Mouse (Mus musculus): ENCODE data around the gene Armh3. TPM values are rescaled to one million over a fixed set of nuclear protein-coding genes. Genes with fewer than 3 reads are reported as not detected.

The Armh3 gene
- polyA plus RNA-seq, 1 experiment from 2014 or later: 20.1 TPM

DNA sequence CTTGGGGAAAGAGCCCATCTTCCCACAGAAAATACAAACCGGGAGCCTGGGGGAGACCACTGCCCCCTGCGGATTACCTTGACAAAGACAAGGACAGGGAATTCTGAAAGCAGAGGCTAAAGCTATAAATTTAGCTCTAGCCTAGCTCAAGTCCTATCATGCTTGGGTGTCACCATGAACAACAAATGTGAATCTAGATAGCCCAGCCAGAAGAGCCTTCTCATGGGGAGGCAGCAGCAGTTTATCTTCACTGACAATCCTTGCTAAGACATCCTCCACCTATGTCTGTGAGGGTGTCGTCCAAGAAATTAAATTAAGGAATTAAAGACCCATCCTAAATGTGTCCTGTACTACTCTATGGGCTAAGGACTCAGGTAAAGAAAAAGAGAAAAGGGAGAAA lies 60.2 kb downstream of the Armh3 start:
- H3K27ac ChIP-seq: no peak overlapping the region
- no peak for DNase-seq (ENCODE audit: low spot score)
- no peaks in the 10 kb centered on the region for H3K9me3 ChIP-seq (replicated peaks)
- H3K4me1 ChIP-seq: no peaks in the 10 kb centered on the region
- no peaks in the 10 kb centered on the region for H3K27me3 ChIP-seq (ENCODE audit: low read depth, poor library complexity, severe bottlenecking)
- H3K36me3 ChIP-seq: peaks cover 35% of the 10 kb centered on the region
- no peak overlapping the region for H3K4me3 ChIP-seq
- 33% methylated on average over 3 of the region's 3 CpGs for WGBS

DNA sequence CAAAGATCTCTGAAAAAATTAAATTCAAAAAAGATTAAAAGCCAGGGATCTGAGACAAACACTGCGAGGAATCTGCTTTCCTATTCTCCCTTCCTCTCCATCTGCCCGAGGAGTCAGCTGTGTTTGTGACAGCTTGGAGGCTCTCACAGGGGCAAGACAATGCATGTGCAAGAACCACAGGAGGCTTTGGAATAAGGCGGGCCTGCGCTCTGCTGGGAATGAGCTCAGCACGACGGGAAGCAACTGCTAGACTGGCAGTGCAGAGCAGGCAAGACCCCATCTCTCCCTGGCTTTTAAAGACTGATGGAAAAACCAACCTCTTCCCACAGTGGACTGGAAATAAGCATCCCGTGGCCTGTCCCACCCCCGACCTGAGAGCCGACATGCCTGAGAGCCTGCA lies 60.8 kb downstream of the Armh3 start:
- no peak overlapping the region for H3K27ac ChIP-seq
- no peaks in the 10 kb centered on the region for H3K9me3 ChIP-seq (replicated peaks)
- no peaks in the 10 kb centered on the region for H3K27me3 ChIP-seq (ENCODE audit: low read depth, poor library complexity, severe bottlenecking)
- peaks cover 39% of the 10 kb centered on the region for H3K36me3 ChIP-seq
- H3K4me3 ChIP-seq: no peak overlapping the region
- H3K4me1 ChIP-seq: no peaks in the 10 kb centered on the region
- 41% methylated on average over 9 of the region's 9 CpGs for WGBS
- no peak for DNase-seq (ENCODE audit: low spot score)

DNA sequence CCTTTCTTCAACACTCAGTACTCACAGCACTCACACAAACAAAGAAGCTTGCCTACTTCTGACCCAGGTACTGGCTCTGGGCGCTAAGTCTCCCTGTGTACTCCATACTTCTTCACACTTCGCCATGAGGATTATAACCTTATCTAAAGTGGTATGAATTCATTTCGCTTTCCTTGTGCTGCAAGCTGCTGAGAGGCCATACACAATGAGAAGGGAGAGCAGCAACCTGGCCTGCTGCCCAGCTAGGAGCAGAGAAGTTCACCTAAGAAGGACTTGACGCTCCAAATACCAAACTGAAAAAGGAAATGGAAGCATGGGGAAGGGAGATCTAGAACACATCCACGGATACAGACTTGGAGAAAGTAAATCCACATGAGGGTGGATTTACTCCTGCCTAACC lies 71.1 kb downstream of the Armh3 start:
- 93% methylated on average over 5 of the region's 5 CpGs for WGBS
- DNase-seq (ENCODE audit: low spot score): no peak
- no peak overlapping the region for H3K4me3 ChIP-seq
- H3K9me3 ChIP-seq (replicated peaks): no peaks in the 10 kb centered on the region
- no peaks in the 10 kb centered on the region for H3K4me1 ChIP-seq
- peaks cover 49% of the 10 kb centered on the region for H3K36me3 ChIP-seq
- H3K27me3 ChIP-seq (ENCODE audit: low read depth, poor library complexity, severe bottlenecking): no peaks in the 10 kb centered on the region
- no peak overlapping the region for H3K27ac ChIP-seq

DNA sequence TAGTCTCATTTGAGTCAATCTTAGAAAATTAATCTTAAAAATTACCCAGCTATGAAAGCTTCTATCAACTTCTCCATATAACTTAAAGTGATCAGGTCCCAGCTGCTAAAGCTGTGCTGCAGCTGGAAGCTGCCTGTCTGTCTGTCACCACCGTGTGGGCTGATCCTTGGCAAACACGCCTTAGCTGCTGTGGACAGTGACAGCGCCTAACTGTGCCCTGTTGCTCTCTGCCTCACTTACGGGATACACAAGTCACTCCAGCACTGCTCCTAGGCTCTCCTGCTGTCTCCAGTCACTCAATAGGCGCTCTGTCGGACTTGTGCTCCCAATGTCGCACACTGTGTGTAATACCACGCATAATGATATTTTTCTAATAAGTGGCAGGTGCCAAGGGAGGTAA lies 71.9 kb downstream of the Armh3 start:
- no peaks in the 10 kb centered on the region for H3K27me3 ChIP-seq (ENCODE audit: low read depth, poor library complexity, severe bottlenecking)
- WGBS: 90% methylated on average over 8 of the region's 8 CpGs
- H3K36me3 ChIP-seq: peaks cover 47% of the 10 kb centered on the region

DNA sequence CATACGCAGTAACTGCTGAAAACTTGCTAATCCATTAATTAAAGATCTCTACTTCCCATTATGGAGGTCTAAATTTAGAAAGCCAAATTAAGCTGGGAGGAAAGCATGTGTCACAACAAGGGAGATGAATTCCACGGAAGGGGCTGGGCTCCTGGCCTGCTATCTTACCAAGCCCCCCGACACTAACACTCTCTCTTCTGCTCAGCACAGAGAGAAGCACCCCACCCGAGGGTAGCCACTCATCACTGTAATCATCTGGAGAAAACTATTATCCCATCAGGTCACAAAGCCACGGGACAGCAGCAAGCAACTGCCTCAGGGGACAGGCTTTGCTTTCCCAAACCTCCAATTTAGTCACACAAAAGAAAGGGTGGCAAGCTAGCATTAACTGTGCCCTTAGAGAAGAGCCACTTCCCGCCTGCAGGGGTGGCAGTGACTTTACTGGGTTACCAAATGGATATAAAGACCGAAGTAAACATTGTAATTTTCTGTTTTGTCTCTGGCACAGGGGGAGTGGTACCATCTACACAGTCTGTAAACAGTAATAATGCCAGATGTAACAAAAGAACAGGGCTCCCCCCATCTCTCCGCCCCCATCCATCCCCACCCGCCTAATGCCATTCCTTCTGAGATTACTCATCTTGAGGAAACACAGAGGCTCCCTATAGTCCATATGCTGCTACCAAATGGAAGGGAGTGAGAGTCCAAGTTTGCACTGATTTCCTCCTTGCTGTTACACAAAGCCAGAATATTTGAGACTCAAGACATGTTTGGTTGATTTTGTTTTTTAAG lies 77.8 kb downstream of the Armh3 start:
- no peak for DNase-seq (ENCODE audit: low spot score)
- Histone ChIP-seq H3K27me3 (ENCODE audit: low read depth, poor library complexity, severe bottlenecking) (no peaks in the 10 kb centered on the region), H3K4me1 (no peaks in the 10 kb centered on the region), H3K27ac (no peak overlapping the region), H3K36me3 (peaks cover 50% of the 10 kb centered on the region), H3K9me3 (replicated peaks) (no peaks in the 10 kb centered on the region), H3K4me3 (no peak overlapping the region)
- 65% methylated on average over 9 of the region's 9 CpGs for WGBS

More for the DNA sequence above, 71.9 kb downstream of the Armh3 start:
- DNase-seq (ENCODE audit: low spot score): no peak
- Histone ChIP-seq H3K4me3 (no peak overlapping the region), H3K27ac (no peak overlapping the region), H3K4me1 (no peaks in the 10 kb centered on the region), H3K9me3 (replicated peaks) (no peaks in the 10 kb centered on the region)

DNA sequence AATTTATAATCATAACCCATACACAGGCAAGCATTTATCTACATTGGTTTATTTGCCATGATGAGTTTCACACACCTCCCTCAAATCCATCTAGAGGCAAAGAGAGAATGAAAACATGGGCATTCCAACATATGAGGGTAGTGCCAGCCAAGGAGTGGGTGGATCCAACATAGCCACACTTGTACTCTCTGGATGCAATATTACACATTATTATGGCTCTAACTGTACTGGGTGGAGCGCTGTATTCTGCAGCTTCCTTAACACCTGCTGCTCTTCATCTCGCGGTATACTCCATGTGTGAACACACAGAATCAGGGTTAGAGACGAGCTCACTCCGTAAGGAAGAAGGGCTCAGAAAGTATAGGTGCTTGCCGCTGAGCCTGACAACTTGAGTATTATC lies 79.9 kb downstream of the Armh3 start:
- no peak for DNase-seq (ENCODE audit: low spot score)
- H3K27ac ChIP-seq: no peak overlapping the region
- WGBS: 96% methylated on average over 6 of the region's 6 CpGs
- no peaks in the 10 kb centered on the region for H3K27me3 ChIP-seq (ENCODE audit: low read depth, poor library complexity, severe bottlenecking)
- no peaks in the 10 kb centered on the region for H3K4me1 ChIP-seq
- H3K4me3 ChIP-seq: no peak overlapping the region
- H3K36me3 ChIP-seq: peaks cover 37% of the 10 kb centered on the region
- H3K9me3 ChIP-seq (replicated peaks): no peaks in the 10 kb centered on the region

DNA sequence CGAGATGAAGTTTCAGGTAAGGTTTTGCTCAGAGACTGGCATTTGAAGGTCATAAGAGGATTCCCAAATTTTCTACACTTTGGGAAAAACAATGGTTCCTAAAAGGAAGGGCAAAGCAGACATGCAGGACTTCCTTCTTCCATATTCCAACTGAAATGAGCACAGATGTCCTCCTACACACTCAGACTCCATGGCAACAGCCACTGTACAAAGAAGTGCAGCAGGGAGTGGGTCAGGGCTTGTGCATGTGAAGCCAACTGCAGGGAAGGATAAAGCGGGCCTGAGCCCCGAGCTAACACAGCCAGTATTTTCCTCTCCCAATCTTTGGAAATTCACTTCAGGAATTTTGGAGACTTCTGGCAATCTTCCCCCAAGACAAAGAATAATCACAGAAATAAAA lies 80.4 kb downstream of the Armh3 start:
- no peak overlapping the region for H3K4me3 ChIP-seq
- H3K9me3 ChIP-seq (replicated peaks): no peaks in the 10 kb centered on the region
- H3K27ac ChIP-seq: no peak overlapping the region
- no peaks in the 10 kb centered on the region for H3K27me3 ChIP-seq (ENCODE audit: low read depth, poor library complexity, severe bottlenecking)
- H3K36me3 ChIP-seq: peaks cover 37% of the 10 kb centered on the region
- WGBS: 92% methylated on average over 3 of the region's 3 CpGs
- no peak for DNase-seq (ENCODE audit: low spot score)
- no peaks in the 10 kb centered on the region for H3K4me1 ChIP-seq

DNA sequence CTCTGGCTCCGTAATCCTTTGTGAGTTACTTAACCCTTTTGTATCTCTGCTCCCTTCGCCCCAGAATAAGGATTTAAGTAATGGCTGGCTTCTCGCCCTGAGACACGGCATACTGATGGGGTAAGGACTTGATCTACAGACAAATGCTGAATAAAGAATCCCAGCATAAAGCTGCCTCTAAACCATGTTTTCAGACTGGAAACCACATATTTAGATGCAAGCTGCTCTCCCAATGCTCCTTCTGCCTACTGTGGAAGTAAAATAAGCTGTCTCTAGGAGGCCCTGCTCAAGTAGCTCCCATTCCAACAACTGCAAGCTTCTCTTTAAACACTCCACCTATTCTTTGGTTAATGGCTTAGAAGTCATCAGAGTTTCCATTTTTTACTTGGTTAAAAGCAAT lies 81.8 kb downstream of the Armh3 start:
- H3K9me3 ChIP-seq (replicated peaks): no peaks in the 10 kb centered on the region

DNA sequence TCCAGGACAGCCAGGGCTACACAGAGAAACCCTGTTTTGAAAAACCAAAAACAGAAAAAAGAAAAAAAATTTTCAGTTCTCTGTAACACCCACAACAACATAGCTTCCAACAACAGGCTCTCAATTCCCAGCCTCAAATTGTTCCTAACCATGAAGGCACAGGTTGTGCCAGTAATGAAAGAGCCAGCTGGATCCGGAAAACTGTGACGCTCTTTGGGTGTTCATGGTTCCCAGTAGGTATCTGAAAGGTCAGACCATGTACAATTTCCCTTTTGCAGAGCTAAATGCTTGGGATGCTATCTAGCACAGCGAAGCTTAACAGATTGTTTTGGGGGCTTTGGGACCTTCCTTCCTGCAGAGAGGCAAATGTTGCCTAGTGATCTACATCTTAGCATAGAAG lies 82.3 kb downstream of the Armh3 start:
- Histone ChIP-seq H3K9me3 (replicated peaks) (no peaks in the 10 kb centered on the region), H3K4me1 (no peaks in the 10 kb centered on the region), H3K36me3 (peaks cover 27% of the 10 kb centered on the region), H3K4me3 (no peak overlapping the region), H3K27me3 (ENCODE audit: low read depth, poor library complexity, severe bottlenecking) (no peaks in the 10 kb centered on the region), H3K27ac (no peak overlapping the region)
- DNase-seq (ENCODE audit: low spot score): no peak
- WGBS: 94% methylated on average over 3 of the region's 3 CpGs

More for the DNA sequence above, 81.8 kb downstream of the Armh3 start:
- Histone ChIP-seq H3K27ac (no peak overlapping the region), H3K4me3 (no peak overlapping the region), H3K36me3 (peaks cover 27% of the 10 kb centered on the region), H3K27me3 (ENCODE audit: low read depth, poor library complexity, severe bottlenecking) (no peaks in the 10 kb centered on the region), H3K4me1 (no peaks in the 10 kb centered on the region)
- DNase-seq (ENCODE audit: low spot score): no peak
- WGBS: 87% methylated on average over 4 of the region's 4 CpGs

DNA sequence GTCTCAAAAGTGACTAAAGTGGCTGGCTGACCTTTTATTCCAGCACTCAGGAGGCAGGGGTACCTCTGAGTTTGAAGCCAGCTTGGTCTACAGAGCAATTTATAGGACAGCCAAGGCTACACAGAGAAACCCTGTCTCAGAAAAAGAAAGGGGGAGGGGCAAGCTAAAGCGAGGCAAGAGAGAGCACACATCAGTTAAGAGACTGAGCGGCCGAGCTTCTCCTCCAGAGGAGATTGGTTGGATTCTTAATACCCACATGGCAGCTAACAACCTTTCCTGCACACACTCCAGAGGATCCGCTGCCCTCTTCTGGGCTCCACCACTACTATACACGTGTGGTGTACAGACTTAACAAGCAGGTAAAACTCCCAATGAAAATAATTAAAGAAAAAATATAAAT lies 85.3 kb downstream of the Armh3 start:
- DNase-seq (ENCODE audit: low spot score): no peak
- WGBS: 53% methylated on average over 5 of the region's 5 CpGs
- Histone ChIP-seq H3K36me3 (peaks cover 15% of the 10 kb centered on the region; the same call in 1 of the 2 replicates), H3K9me3 (replicated peaks) (no peaks in the 10 kb centered on the region), H3K4me1 (no peaks in the 10 kb centered on the region), H3K27me3 (ENCODE audit: low read depth, poor library complexity, severe bottlenecking) (no peaks in the 10 kb centered on the region), H3K4me3 (no peak overlapping the region), H3K27ac (no peak overlapping the region)

DNA sequence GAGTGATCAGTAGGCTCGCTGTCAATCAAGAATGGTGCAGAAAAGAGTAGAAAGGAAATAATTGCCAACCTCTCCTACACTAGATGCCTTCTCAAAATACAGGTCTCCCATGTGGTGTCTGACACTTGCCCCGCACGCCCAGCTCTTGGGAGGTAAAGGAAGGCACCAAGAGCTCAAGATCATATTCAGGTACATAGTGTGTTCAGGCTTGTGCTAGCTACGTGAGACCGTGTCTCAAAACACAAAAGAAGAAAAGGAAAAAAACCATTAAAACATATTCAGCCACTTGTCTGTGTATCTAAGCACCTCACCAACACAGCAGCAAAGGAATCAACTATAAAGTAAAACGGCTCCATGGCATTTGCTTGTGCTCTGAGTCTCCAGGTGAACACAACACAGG lies 85.9 kb downstream of the Armh3 start:
- H3K4me1 ChIP-seq: no peaks in the 10 kb centered on the region
- no peak overlapping the region for H3K27ac ChIP-seq
- H3K4me3 ChIP-seq: no peak overlapping the region
- DNase-seq (ENCODE audit: low spot score): no peak
- H3K36me3 ChIP-seq: peaks cover 12% of the 10 kb centered on the region
- no peaks in the 10 kb centered on the region for H3K27me3 ChIP-seq (ENCODE audit: low read depth, poor library complexity, severe bottlenecking)
- H3K9me3 ChIP-seq (replicated peaks): no peaks in the 10 kb centered on the region
- WGBS: 96% methylated on average over 6 of the region's 6 CpGs

DNA sequence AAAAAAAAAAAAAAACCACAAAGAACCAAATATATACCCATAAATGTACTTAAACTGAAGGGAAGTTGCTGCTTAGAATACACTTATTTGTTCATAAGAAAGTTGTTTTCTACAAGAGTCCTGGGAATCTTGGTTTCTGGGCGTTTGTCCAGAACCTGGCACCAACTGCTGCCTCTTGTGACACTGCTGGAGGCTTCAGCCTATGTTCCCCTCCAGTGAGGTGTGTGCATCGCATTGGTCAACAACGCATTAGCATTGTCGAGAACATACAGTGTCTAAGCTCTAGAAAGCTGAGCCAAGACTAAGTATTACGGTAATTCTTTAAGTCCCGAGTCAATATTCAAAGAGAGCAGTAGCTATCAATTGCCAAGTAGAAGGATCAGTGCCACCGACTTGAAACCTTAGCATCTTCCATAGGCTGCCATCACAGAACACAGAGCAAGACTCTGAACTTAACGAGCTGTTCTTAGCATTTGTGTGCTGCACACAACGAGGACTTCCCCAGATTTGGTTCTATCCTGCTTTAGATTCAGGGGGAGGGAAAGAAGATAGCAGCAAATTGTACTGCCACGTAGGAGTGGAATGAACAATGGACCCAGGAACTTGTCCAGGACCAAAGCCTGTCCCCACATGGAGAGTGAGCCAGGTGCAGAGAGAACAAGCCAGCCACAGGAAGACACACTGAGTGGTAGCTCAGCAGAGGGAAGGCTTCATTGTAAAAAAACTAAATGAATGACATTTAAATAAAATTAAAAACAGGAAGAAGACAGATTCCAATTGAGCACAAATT lies 86.9 kb downstream of the Armh3 start:
- Histone ChIP-seq H3K4me1 (no peaks in the 10 kb centered on the region), H3K27me3 (ENCODE audit: low read depth, poor library complexity, severe bottlenecking) (no peaks in the 10 kb centered on the region), H3K9me3 (replicated peaks) (no peaks in the 10 kb centered on the region), H3K36me3 (peaks cover 11% of the 10 kb centered on the region; the same call in 1 of the 2 replicates), H3K27ac (no peak overlapping the region), H3K4me3 (no peak overlapping the region)
- DNase-seq (ENCODE audit: low spot score): no peak
- WGBS: 92% methylated on average over 10 of the region's 10 CpGs

DNA sequence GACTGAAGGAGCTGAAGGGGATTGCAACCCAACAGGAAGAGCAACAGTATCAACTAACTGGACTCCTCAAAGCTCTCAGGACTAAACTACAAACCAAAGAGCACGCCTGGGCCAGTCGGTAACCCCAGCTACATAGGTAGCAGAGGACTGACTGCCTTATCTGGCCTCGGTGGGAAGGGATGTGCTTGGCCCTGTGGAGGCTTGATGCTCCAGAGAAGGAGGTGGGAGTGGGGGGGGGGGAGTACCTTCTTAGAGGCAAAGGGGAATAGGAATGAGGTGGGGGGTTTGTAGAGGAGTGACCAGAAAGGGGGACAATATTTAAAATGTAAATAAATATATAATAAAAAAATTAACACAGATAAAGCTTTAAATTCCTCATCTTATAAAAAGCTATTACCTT lies 90.0 kb downstream of the Armh3 start:
- WGBS: 98% methylated on average over 3 of the region's 3 CpGs
- H3K27me3 ChIP-seq (ENCODE audit: low read depth, poor library complexity, severe bottlenecking): no peaks in the 10 kb centered on the region
- no peak overlapping the region for H3K27ac ChIP-seq
- no peak overlapping the region for H3K4me3 ChIP-seq
- no peaks in the 10 kb centered on the region for H3K4me1 ChIP-seq
- peaks cover 8% of the 10 kb centered on the region; the same call in 1 of the 2 replicates for H3K36me3 ChIP-seq
- H3K9me3 ChIP-seq (replicated peaks): no peaks in the 10 kb centered on the region
- DNase-seq (ENCODE audit: low spot score): no peak
